Mouse (Mus musculus) MEL (cell line): ENCODE measurements at regions not wholly inside any gene's neighbourhood (a gene's known extent, or its start where the extent isn't known, plus 50 kb on each side); places are given as distances from the start of the nearest gene placed in this dataset.
"Not testable (repeated sequence)": the region's sequence is repeated elsewhere in the genome, so short reads cannot be mapped to it uniquely, and the experiment has no call there.

Experiments used
- DNase-seq: peaks from one replicate; pipeline ENCODE4 v3.0.0; 2011; ENCODE audit warnings: low read depth, low spot score
- H3K27ac ChIP-seq: 2 replicates; pipeline ENCODE4 v1.5.1; 2012; ENCODE audit warnings: low read depth, mild to moderate bottlenecking, control low read depth, low read length, moderate library complexity; ENCODE audit not compliant: control insufficient read depth
- H3K27me3 ChIP-seq, 2 experiments: fragments of 150-350 bp in 1 of 2; sonication (generic) in 1 of 2; 2 replicates each; pipeline ENCODE4 v1.6.1; 2012; ENCODE audit warnings: low read length in 2 of 2, mild to moderate bottlenecking in 2 of 2, improper control_type of control experiment in 1 of 2, moderate library complexity in 1 of 2; ENCODE audit not compliant: insufficient read depth in 2 of 2, control insufficient read depth in 1 of 2
- H3K36me3 ChIP-seq, 2 experiments: 2 replicates each; pipeline ENCODE4 v1.6.1; 2012 to 2014; ENCODE audit warnings: low read length in 2 of 2, improper control_type of control experiment in 1 of 2, inconsistent platforms in 1 of 2, mild to moderate bottlenecking in 1 of 2; ENCODE audit not compliant: insufficient read depth in 2 of 2, control insufficient read depth in 1 of 2
- H3K4me1 ChIP-seq, 2 experiments: fragments of 150-350 bp in 1 of 2; sonication (generic) in 1 of 2; 2 replicates each; pipeline ENCODE4 v1.6.1; 2012; ENCODE audit warnings: low read length in 2 of 2, improper control_type of control experiment in 1 of 2, mild to moderate bottlenecking in 1 of 2; ENCODE audit not compliant: insufficient read depth in 2 of 2, control insufficient read depth in 1 of 2
- H3K4me3 ChIP-seq, 2 experiments: fragments of 150-350 bp in 1 of 2; sonication (generic) in 1 of 2; 2 replicates each; pipeline ENCODE4 v1.5.1; 2012; ENCODE audit warnings: low read depth in 2 of 2, low read length in 2 of 2, mild to moderate bottlenecking in 2 of 2, moderate library complexity in 2 of 2, control low read depth in 1 of 2, improper control_type of control experiment in 1 of 2; ENCODE audit not compliant: control insufficient read depth in 1 of 2, insufficient read depth in 1 of 2
- H3K79me2 ChIP-seq: 2 replicates; pipeline ENCODE4 v1.6.1; 2012; ENCODE audit warnings: mild to moderate bottlenecking, low read length, moderate library complexity; ENCODE audit not compliant: control insufficient read depth, poor library complexity, insufficient read depth
- H3K9ac ChIP-seq: 2 replicates; pipeline ENCODE4 v1.6.1; 2012; ENCODE audit warnings: low read depth, mild to moderate bottlenecking, control low read depth, low read length, moderate library complexity; ENCODE audit not compliant: control insufficient read depth, poor library complexity, severe bottlenecking
- H3K9me3 ChIP-seq: fragments of 150-350 bp; sonication (generic); replicated peaks from 2 replicates; pipeline ENCODE4 v1.6.1; 2012; ENCODE audit warnings: mild to moderate bottlenecking, low read length, improper control_type of control experiment, moderate library complexity; ENCODE audit not compliant: insufficient read depth
- CHD1 ChIP-seq: IDR thresholded peaks from 2 replicates; pipeline ENCODE4 v1.6.1; 2012; ENCODE audit warnings: low read depth, mild to moderate bottlenecking, inconsistent platforms, low read length, improper control_type of control experiment
- CHD2 ChIP-seq: IDR thresholded peaks from 2 replicates; pipeline ENCODE4 v1.6.1; 2011; ENCODE audit warnings: low read length, improper control_type of control experiment
- CTCF ChIP-seq, 3 experiments: IDR thresholded peaks in 2 of 3; conservative IDR thresholded peaks in 1 of 3; 2 replicates each; pipeline ENCODE4 v1.5.1; 2011 to 2012; ENCODE audit warnings: low read length in 3 of 3, low read depth in 2 of 3, mild to moderate bottlenecking in 2 of 3, improper control_type of control experiment in 1 of 3, inconsistent platforms in 1 of 3, mixed read lengths in 1 of 3, moderate library complexity in 1 of 3; ENCODE audit not compliant: control insufficient read depth in 1 of 3, insufficient read depth in 1 of 3, poor library complexity in 1 of 3, severe bottlenecking in 1 of 3
- EP300 ChIP-seq, 2 experiments: IDR thresholded peaks; 2 replicates each; pipeline ENCODE4 v1.6.1; 2011; ENCODE audit warnings: improper control_type of control experiment in 2 of 2, low read length in 2 of 2, low read depth in 1 of 2, mild to moderate bottlenecking in 1 of 2
- GATA1 ChIP-seq: IDR thresholded peaks from 2 replicates; pipeline ENCODE4 v1.6.1; 2011; ENCODE audit warnings: low read depth, low read length, improper control_type of control experiment
- HCFC1 ChIP-seq: IDR thresholded peaks from 2 replicates; pipeline ENCODE4 v1.6.1; 2012; ENCODE audit warnings: low read depth, mild to moderate bottlenecking, inconsistent platforms, low read length, improper control_type of control experiment, moderate library complexity
- JUND ChIP-seq: IDR thresholded peaks from 2 replicates; pipeline ENCODE4 v1.6.1; 2011; ENCODE audit warnings: low read depth, mild to moderate bottlenecking, improper control_type of control experiment, low read length
- KAT2A ChIP-seq: conservative IDR thresholded peaks from 2 replicates; pipeline ENCODE4 v1.6.1; 2012; ENCODE audit warnings: low read depth, low read length, improper control_type of control experiment, inconsistent platforms
- MAX ChIP-seq: IDR thresholded peaks from 2 replicates; pipeline ENCODE4 v1.6.1; 2011; ENCODE audit warnings: low read length, improper control_type of control experiment
- MEF2A ChIP-seq: IDR thresholded peaks from 2 replicates; pipeline ENCODE4 v1.6.1; 2014; ENCODE audit warnings: low read depth, mild to moderate bottlenecking, inconsistent platforms, low read length, improper control_type of control experiment; ENCODE audit not compliant: poor library complexity, insufficient replicate concordance, severe bottlenecking; ENCODE audit errors: extremely low read depth
- MXI1 ChIP-seq: IDR thresholded peaks from 2 replicates; pipeline ENCODE4 v1.6.1; 2011; ENCODE audit warnings: mild to moderate bottlenecking, low read depth, low read length, improper control_type of control experiment
- MYC ChIP-seq: IDR thresholded peaks from 2 replicates; pipeline ENCODE4 v1.6.1; 2011; ENCODE audit warnings: low read depth, mild to moderate bottlenecking, low read length, improper control_type of control experiment, moderate library complexity
- NELFE ChIP-seq: IDR thresholded peaks from 2 replicates; pipeline ENCODE4 v1.6.1; 2011; ENCODE audit warnings: low read depth, low read length, improper control_type of control experiment
- POLR2A ChIP-seq, 2 experiments: IDR thresholded peaks; 2 replicates each; pipeline ENCODE4 v1.6.1; 2011 to 2012; ENCODE audit warnings: low read length in 2 of 2, mild to moderate bottlenecking in 2 of 2, control low read depth in 1 of 2, improper control_type of control experiment in 1 of 2, low read depth in 1 of 2, moderate library complexity in 1 of 2; ENCODE audit not compliant: control insufficient read depth in 1 of 2, insufficient read depth in 1 of 2, poor library complexity in 1 of 2
- POLR2AphosphoS2 ChIP-seq: IDR thresholded peaks from 2 replicates; pipeline ENCODE4 v1.6.1; 2011; ENCODE audit warnings: low read length, improper control_type of control experiment
- RCOR1 ChIP-seq: IDR thresholded peaks from 2 replicates; pipeline ENCODE4 v1.6.1; 2012; ENCODE audit warnings: low read depth, mild to moderate bottlenecking, inconsistent platforms, low read length, improper control_type of control experiment
- SIN3A ChIP-seq: IDR thresholded peaks from 2 replicates; pipeline ENCODE4 v1.6.1; 2012; ENCODE audit warnings: low read length, improper control_type of control experiment, inconsistent platforms
- SMC3 ChIP-seq: IDR thresholded peaks from 2 replicates; pipeline ENCODE4 v1.6.1; 2011; ENCODE audit warnings: low read depth, low read length, improper control_type of control experiment
- TCF12 ChIP-seq: IDR thresholded peaks from 2 replicates; pipeline ENCODE4 v1.6.1; 2014; ENCODE audit warnings: low read depth, mild to moderate bottlenecking, inconsistent platforms, low read length, improper control_type of control experiment, moderate library complexity
- USF1 ChIP-seq: IDR thresholded peaks from 2 replicates; pipeline ENCODE4 v1.6.1; 2014; ENCODE audit warnings: low read depth, mild to moderate bottlenecking, inconsistent platforms, low read length, improper control_type of control experiment, moderate library complexity
- ZMIZ1 ChIP-seq: IDR thresholded peaks from 2 replicates; pipeline ENCODE4 v1.6.1; 2012; ENCODE audit warnings: low read depth, mild to moderate bottlenecking, inconsistent platforms, low read length, improper control_type of control experiment, moderate library complexity
- ZNF384 ChIP-seq: IDR thresholded peaks from 2 replicates; pipeline ENCODE4 v1.6.1; 2012; ENCODE audit warnings: low read depth, mild to moderate bottlenecking, inconsistent platforms, low read length, improper control_type of control experiment

- no peaks in the 10 kb centered on the region for H3K27me3 ChIP-seq
- no peaks in the 10 kb centered on the region for H3K9me3 ChIP-seq
- no peak overlapping the region for H3K27ac ChIP-seq
- no peak overlapping the region for H3K4me3 ChIP-seq
- no peak for DNase-seq
- H3K36me3 ChIP-seq = no peaks in the 10 kb centered on the region
- TF ChIP-seq EP300 (IDR thresholded peaks at IDR 0.05; ENCODE audit: low read depth in 1 of 2, low read length in 2 of 2) (no peak), USF1 (no peak), SIN3A (no peak)
- TF ChIP-seq, all 39 proteins: peak for 0
- Histone ChIP-seq H3K79me2 (no peaks in the 10 kb centered on the region), H3K9ac (no peak overlapping the region), H3K4me1 (no peaks in the 10 kb centered on the region)
Observed at GRCm38 (mm10) chr13:3360503-3361490, 177.1 kb upstream of the Gdi2 start.

- Histone ChIP-seq H3K79me2 (no peaks in the 10 kb centered on the region), H3K4me1 (no peaks in the 10 kb centered on the region), H3K4me3 (no peak overlapping the region), H3K9me3 (no peaks in the 10 kb centered on the region), H3K27me3 (no peaks in the 10 kb centered on the region), H3K36me3 (no peaks in the 10 kb centered on the region), H3K9ac (no peak overlapping the region), H3K27ac (no peak overlapping the region)
- TF ChIP-seq ZNF384 = no peak
- TF ChIP-seq MEF2A = no peak
- no peak for TF ChIP-seq HCFC1
- TF ChIP-seq EP300 (IDR thresholded peaks at IDR 0.05; ENCODE audit: low read depth in 1 of 2, low read length in 2 of 2) = no peak
- TF ChIP-seq CTCF (IDR thresholded peaks at IDR 0.05 in 2 of 3, conservative IDR thresholded peaks at IDR 0.05 in 1 of 3; ENCODE audit: control insufficient read depth in 1 of 3, insufficient read depth in 1 of 3, low read depth in 2 of 3, low read length in 3 of 3, poor library complexity in 1 of 3, severe bottlenecking in 1 of 3) = no peak
- no peak for TF ChIP-seq GATA1
- no peak for TF ChIP-seq CHD1
- no peak for TF ChIP-seq POLR2A (IDR thresholded peaks at IDR 0.05; ENCODE audit: control insufficient read depth in 1 of 2, insufficient read depth in 1 of 2, low read depth in 1 of 2, low read length in 2 of 2, poor library complexity in 1 of 2)
- TF ChIP-seq SMC3 = no peak
- no peak for TF ChIP-seq TCF12
- TF ChIP-seq ZMIZ1 = no peak
- no peak for TF ChIP-seq JUND
- no peak for TF ChIP-seq MXI1
- no peak for TF ChIP-seq CHD2
- TF ChIP-seq POLR2AphosphoS2 = no peak
- no peak for TF ChIP-seq MAX
- no peak for TF ChIP-seq KAT2A
- TF ChIP-seq MYC = no peak
- no peak for TF ChIP-seq NELFE
- no peak for TF ChIP-seq RCOR1
- peak; percentile 74 for DNase-seq
Observed at GRCm38 (mm10) chr13:3372701-3373100, 165.2 kb upstream of the Gdi2 start.

GRCm38 (mm10) chr13:3373522-3374220 lies 164.2 kb upstream of the Gdi2 start:
- H3K4me1 ChIP-seq, H3K9ac ChIP-seq, H3K9me3 ChIP-seq, H3K27ac ChIP-seq, H3K79me2 ChIP-seq, H3K27me3 ChIP-seq, H3K4me3 ChIP-seq, H3K36me3 ChIP-seq: not testable (repeated sequence)
- DNase-seq = peak; percentile 94
